Mouse (Mus musculus) forebrain, embryonic 16.5 days (tissue): ENCODE results near the gene 4930412O13Rik. TPM values are rescaled to one million over a fixed set of nuclear protein-coding genes. Genes with fewer than 3 reads are reported as not detected.

Experiments
- ATAC-seq: fragments of 200-750 bp; cut with Nextera tagmentation; 2 replicates; pipeline ENCODE4 v1.8.0; 2017; ENCODE audit warnings: mild to moderate bottlenecking, moderate library complexity
- H3K27ac ChIP-seq: fragments of 300-500 bp; sonication (generic); 2 replicates; pipeline ENCODE4 v1.5.1; 2014; ENCODE audit warnings: low read length, control low read depth
- H3K27me3 ChIP-seq: fragments of 300-500 bp; sonication (generic); replicated peaks from 2 replicates; pipeline ENCODE4 v1.6.1; 2014; ENCODE audit warnings: low read length; ENCODE audit not compliant: control insufficient read depth, insufficient read depth
- H3K36me3 ChIP-seq: fragments of 300-500 bp; sonication (generic); 2 replicates; pipeline ENCODE4 v1.6.1; 2014; ENCODE audit not compliant: control insufficient read depth, insufficient read depth
- H3K4me1 ChIP-seq: fragments of 300-500 bp; sonication (generic); replicated peaks from 2 replicates; pipeline ENCODE4 v1.6.1; 2014; ENCODE audit warnings: low read length; ENCODE audit not compliant: control insufficient read depth, insufficient read depth
- H3K4me2 ChIP-seq: fragments of 300-500 bp; sonication (generic); 2 replicates; pipeline ENCODE4 v1.6.1; 2014; ENCODE audit warnings: mild to moderate bottlenecking, low read length, control low read depth
- H3K4me3 ChIP-seq: fragments of 300-500 bp; sonication (generic); replicated peaks from 2 replicates; pipeline ENCODE4 v1.5.1; 2014; ENCODE audit warnings: mild to moderate bottlenecking, low read length, control low read depth
- H3K9ac ChIP-seq: fragments of 300-500 bp; sonication (generic); replicated peaks from 2 replicates; pipeline ENCODE4 v1.6.1; 2014; ENCODE audit warnings: low read depth, low read length, control low read depth
- H3K9me3 ChIP-seq: fragments of 300-500 bp; sonication (generic); 2 replicates; pipeline ENCODE4 v1.6.1; 2016; ENCODE audit warnings: low read length; ENCODE audit not compliant: control insufficient read depth
- WGBS: fragments of 180-500 bp; shearing (Covaris S2); extraction: QIAGEN DNeasy Blood & Tissue Kit; methylation state at CpG from one replicate; pipeline ENCODE4 v1.1.7; 2014; 5-methylcytosine and 5-hydroxymethylcytosine counted together
- polyA plus RNA-seq: library from polyadenylated mRNA; unstranded; fragments of >200 nt; fragmentation: Nextera tagmentation; extraction: Ambion mirVana; gene quantifications from 2 replicates; pipeline ENCODE4 v1.2.1, GENCODE M21; 2015

4930412O13Rik gene
- polyA plus RNA-seq, 1 experiment from 2014 or later, result not detected

GRCm38 (mm10) chr2:9885217-9885770 is 4.2 kb downstream of the 4930412O13Rik start:
- WGBS, result 2% methylated on average over 14 of the region's 14 CpGs
- Histone ChIP-seq H3K9ac (no peak overlapping the region), H3K36me3 (no peaks in the 10 kb centered on the region), H3K4me3 (no peak overlapping the region), H3K4me2 (no peak overlapping the region), H3K27ac (no peak overlapping the region), H3K9me3 (no peaks in the 10 kb centered on the region), H3K4me1 (peaks cover 22% of the 10 kb centered on the region), H3K27me3 (peaks cover 61% of the 10 kb centered on the region)
- no peak for ATAC-seq

DNA sequence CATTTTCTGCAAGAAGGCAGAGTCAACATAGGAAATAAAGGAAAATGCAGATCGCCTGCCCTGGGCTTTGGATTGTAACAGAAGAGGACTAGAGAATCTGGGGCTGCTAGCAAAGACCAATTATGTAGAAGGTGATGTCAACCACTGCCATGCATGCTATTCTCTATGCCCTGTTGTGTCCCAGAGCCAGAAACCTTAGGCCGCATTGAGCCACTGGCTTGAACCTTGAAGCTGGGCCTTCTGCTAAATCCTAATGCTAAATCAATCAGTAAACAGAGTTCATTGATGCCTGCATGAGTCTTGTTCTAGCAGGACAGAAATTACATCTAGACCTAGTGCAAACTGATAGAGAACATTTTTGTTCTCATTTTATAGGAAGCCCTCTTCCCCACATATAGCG is 5.0 kb downstream of the 4930412O13Rik start:
- no peak overlapping the region for H3K4me2 ChIP-seq
- H3K27ac ChIP-seq, result no peak overlapping the region
- peaks cover 61% of the 10 kb centered on the region for H3K27me3 ChIP-seq
- H3K9ac ChIP-seq, result no peak overlapping the region
- ATAC-seq, result no peak
- H3K9me3 ChIP-seq, result no peaks in the 10 kb centered on the region
- WGBS, result 9% methylated on average over 3 of the region's 3 CpGs
- no peak overlapping the region for H3K4me3 ChIP-seq
- H3K4me1 ChIP-seq, result peaks cover 20% of the 10 kb centered on the region
- H3K36me3 ChIP-seq, result no peaks in the 10 kb centered on the region

DNA sequence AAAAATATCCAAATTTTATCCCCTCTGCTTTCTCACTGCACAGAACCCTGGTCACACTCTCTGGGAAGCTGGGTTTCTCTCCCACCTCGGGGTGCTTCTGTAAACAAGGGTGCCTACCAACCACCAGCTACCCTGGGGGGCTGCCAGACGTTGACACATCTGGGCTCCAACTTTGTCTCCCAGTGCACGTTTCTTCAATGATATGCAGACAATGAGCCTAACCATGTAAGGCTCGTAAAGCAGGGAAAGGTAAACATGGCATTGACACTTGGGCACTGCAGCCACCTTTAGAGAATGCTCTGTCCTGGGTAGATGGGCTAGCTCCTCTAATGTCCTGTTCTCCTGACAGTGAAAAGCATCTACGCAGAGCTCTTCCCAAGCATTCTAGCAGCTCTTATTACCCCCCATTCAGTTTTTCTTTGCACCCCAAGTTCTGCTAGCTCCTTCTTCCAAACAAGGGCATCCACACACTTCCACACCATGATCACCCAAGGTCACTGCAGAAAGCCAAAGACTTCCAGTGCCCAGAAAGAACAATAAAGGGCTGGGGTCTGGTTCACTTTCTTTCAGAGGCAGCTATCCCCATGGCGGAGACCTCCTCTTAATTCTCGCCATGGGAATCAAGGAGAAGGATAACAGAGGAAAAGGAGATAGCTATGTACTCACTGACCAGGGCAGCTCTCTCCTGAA is 6.0 kb downstream of the 4930412O13Rik start:
- peaks cover 57% of the 10 kb centered on the region for H3K27me3 ChIP-seq
- H3K4me2 ChIP-seq, result no peak overlapping the region
- peaks cover 13% of the 10 kb centered on the region for H3K4me1 ChIP-seq
- no peaks in the 10 kb centered on the region for H3K9me3 ChIP-seq
- no peak overlapping the region for H3K9ac ChIP-seq
- no peaks in the 10 kb centered on the region for H3K36me3 ChIP-seq
- H3K27ac ChIP-seq, result no peak overlapping the region
- no peak overlapping the region for H3K4me3 ChIP-seq
- WGBS, result 1% methylated on average over 7 of the region's 7 CpGs
- ATAC-seq, result no peak

DNA sequence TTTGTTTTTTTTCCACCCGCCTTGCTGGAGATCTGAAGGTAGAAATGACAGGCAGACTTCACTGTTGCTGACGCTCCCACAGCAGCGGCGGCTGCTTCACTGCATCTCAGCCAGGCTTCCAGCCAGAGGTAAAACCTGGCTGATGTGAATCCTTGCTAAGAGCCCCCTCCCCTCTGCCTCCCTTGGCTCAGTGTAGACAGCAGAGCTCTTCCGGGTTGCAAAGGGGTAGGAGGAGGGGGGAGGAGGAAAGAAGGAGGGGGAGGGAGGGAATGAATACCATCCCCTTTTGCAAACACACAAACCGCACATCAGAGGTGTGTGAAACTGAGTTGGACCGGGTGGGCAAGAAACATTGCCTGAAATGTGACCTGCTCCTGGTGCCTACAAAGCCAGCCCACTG is 6.6 kb downstream of the 4930412O13Rik start:
- Histone ChIP-seq H3K27me3 (peaks cover 57% of the 10 kb centered on the region), H3K9ac (no peak overlapping the region), H3K4me1 (peaks cover 7% of the 10 kb centered on the region), H3K9me3 (no peaks in the 10 kb centered on the region), H3K4me3 (no peak overlapping the region), H3K27ac (no peak overlapping the region), H3K36me3 (no peaks in the 10 kb centered on the region), H3K4me2 (no peak overlapping the region)
- ATAC-seq, result no peak
- WGBS, result under 1% methylated on average over 7 of the region's 7 CpGs

DNA sequence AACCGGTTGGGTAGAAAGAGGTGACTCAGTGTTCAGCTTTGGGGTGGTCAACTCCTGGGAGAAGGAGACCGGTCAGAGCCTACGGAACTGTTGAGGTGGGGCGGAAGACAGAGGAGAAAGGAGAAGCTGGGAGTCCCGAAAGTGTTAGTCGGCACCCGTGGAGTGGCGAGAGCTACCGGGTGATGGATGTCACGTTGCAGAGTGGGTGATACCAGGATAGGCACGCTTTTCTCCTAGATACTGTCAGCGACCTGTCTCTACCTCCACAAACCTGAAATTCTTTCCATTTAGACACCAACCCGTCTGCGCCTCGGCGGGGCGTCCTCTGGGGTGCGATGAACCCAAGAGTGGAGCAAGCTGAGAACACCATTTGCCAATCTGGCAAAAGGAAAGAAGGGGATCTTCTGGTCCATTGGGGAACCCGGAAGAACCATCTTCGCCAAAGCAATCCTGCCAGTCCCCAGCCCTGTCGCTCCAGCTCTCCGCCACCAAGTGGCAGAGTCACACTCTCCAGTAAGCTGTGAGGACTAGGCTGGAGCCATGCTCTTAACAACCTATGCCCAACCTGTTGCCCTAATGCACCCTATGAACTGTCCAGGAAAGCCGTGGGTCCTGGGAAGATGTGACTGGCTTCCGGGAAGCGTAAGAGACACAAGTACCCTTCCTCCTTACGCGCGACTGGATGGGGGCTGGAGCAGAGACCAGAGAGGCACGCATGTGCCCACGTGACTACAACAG is 8.0 kb downstream of the 4930412O13Rik start, which contains the start of gene 9230102O04Rik:
9230102O04Rik (minus strand) TSS at position 628 of the 738 bp plus-strand sequence.
- no peak within 1 kb of the TSS for H3K27ac ChIP-seq
- no peak within 1 kb of the TSS for H3K9ac ChIP-seq

GRCm38 (mm10) chr2:9889651-9890183 is 8.7 kb downstream of the 4930412O13Rik start, which contains the start of gene Gata3:
Gene Gata3, minus strand, starts transcription at chr2:9890034.
- no peak within 1 kb of the TSS for H3K4me3 ChIP-seq
- no peak within 1 kb of the TSS for H3K27ac ChIP-seq
- 1% methylated on average over 23 of the region's 23 CpGs for WGBS
- H3K4me1 ChIP-seq, result peaks cover 7% of the 10 kb centered on the region
- no peaks in the 10 kb centered on the region for H3K36me3 ChIP-seq
- no peak within 1 kb of the TSS for H3K4me2 ChIP-seq
- H3K9ac ChIP-seq, result no peak within 1 kb of the TSS
- peaks cover 68% of the 10 kb centered on the region for H3K27me3 ChIP-seq
- ATAC-seq, result no peak
- H3K9me3 ChIP-seq, result no peaks in the 10 kb centered on the region

More for the DNA sequence above, 8.0 kb downstream of the 4930412O13Rik start, which contains the start of gene 9230102O04Rik:
- Histone ChIP-seq H3K4me3 (no peak within 1 kb of the TSS), H3K9me3 (no peaks in the 10 kb centered on the region), H3K4me1 (peaks cover 7% of the 10 kb centered on the region), H3K36me3 (no peaks in the 10 kb centered on the region), H3K4me2 (no peak within 1 kb of the TSS), H3K27me3 (peaks cover 67% of the 10 kb centered on the region)
- ATAC-seq, result peak; percentile 49
- under 1% methylated on average over 30 of the region's 30 CpGs for WGBS

DNA sequence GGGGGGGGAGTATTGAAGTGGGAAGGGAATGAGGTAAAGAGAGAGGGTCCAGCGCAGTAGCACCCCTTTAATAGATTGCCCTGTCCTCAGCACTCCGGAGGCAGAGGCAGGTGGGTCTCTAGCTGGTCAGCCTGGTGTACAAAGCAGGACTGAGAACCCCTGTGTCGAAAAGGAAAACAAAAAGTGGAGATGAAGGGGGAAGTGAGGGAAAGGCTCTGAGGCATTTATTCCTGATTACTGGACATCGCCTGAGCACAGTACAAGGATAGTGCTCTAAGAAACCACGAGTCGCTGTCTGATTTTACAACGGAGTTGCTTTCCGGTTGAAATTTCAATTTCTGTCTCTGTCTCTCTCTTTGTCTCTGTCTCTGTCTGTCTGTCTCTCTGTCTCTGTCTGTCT is 9.2 kb downstream of the 4930412O13Rik start:
- 8% methylated on average over 8 of the region's 8 CpGs for WGBS
- Histone ChIP-seq H3K9ac (no peak overlapping the region), H3K4me3 (no peak overlapping the region), H3K4me2 (no peak overlapping the region), H3K9me3 (no peaks in the 10 kb centered on the region), H3K27me3 (peaks cover 66% of the 10 kb centered on the region), H3K4me1 (peaks cover 10% of the 10 kb centered on the region), H3K36me3 (no peaks in the 10 kb centered on the region), H3K27ac (no peak overlapping the region)
- ATAC-seq, result no peak

DNA sequence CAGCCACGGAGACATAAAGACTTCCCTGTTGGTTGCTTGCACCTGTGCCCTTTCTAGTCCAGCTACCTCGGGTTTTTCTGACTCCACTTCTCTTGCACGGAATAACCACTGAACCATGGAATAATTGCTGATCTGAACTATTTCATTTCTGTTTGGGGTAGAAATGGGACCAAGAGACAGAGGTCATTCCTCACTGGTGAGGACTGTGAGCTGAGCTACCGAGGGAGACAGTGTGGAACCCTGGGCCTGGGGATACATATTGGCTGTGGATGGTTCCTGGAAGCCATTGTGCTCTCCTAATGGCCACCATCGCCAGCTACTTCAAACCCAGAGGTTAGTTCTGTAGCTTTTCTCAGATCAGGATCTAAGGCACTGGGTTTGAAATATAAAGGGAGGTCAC is 9.9 kb downstream of the 4930412O13Rik start:
- Histone ChIP-seq H3K4me3 (no peak overlapping the region), H3K27ac (no peak overlapping the region), H3K9me3 (no peaks in the 10 kb centered on the region), H3K4me2 (no peak overlapping the region), H3K36me3 (no peaks in the 10 kb centered on the region), H3K27me3 (peaks cover 64% of the 10 kb centered on the region), H3K4me1 (peaks cover 11% of the 10 kb centered on the region), H3K9ac (no peak overlapping the region)
- WGBS, result 1% methylated on average over 5 of the region's 5 CpGs
- no peak for ATAC-seq

DNA sequence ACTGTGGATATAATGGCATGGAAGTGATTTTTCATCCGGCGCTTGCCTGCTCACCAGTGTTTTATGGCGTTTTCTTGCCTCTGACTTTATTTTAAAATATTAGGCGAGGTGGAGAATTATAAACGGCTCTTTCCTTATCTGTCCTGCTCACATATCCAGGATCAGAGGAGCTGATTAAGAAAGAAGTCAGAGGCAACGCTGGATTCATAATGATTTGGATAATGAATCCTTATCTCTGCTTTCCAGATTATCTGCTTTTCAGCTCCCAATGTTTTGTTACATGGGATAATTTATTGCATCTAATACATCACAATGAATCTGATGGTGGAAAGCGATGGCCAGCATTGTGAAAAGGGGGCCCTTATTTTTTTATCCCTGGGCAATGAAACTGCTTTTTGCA is 11.5 kb downstream of the 4930412O13Rik start:
- 4% methylated on average over 7 of the region's 7 CpGs for WGBS
- H3K27me3 ChIP-seq, result peaks cover 65% of the 10 kb centered on the region
- no peak overlapping the region for H3K27ac ChIP-seq
- H3K36me3 ChIP-seq, result no peaks in the 10 kb centered on the region
- H3K9me3 ChIP-seq, result no peaks in the 10 kb centered on the region
- no peak for ATAC-seq
- peaks cover 13% of the 10 kb centered on the region for H3K4me1 ChIP-seq
- H3K4me2 ChIP-seq, result no peak overlapping the region
- H3K9ac ChIP-seq, result no peak overlapping the region
- no peak overlapping the region for H3K4me3 ChIP-seq
